Mouse (Mus musculus) midbrain, embryonic 16.5 days (tissue): Measurements from ENCODE around the gene Ctag2. TPM values are rescaled to one million over a fixed set of nuclear protein-coding genes. Genes with fewer than 3 reads are reported as not detected.

ENCODE experiments used
- ATAC-seq: fragments of 200-750 bp; cut with Nextera tagmentation; 2 replicates; pipeline ENCODE4 v1.8.0; 2017; ENCODE audit warnings: moderate TSS enrichment
- H3K27ac ChIP-seq: fragments of 300-500 bp; sonication (generic); 2 replicates; pipeline ENCODE4 v1.5.1; 2014; ENCODE audit warnings: mild to moderate bottlenecking, low read length, mixed read lengths
- H3K27me3 ChIP-seq: fragments of 300-500 bp; sonication (generic); 2 replicates; pipeline ENCODE4 v1.6.1; 2014; ENCODE audit warnings: low read depth, low read length, mixed read lengths; ENCODE audit not compliant: control insufficient read depth, insufficient read depth
- H3K36me3 ChIP-seq: fragments of 300-500 bp; sonication (generic); 2 replicates; pipeline ENCODE4 v1.6.1; 2014; ENCODE audit warnings: mild to moderate bottlenecking, low read length, moderate library complexity, mixed read lengths; ENCODE audit not compliant: control insufficient read depth, insufficient read depth
- H3K4me1 ChIP-seq: fragments of 300-500 bp; sonication (generic); 2 replicates; pipeline ENCODE4 v1.6.1; 2014; ENCODE audit warnings: mild to moderate bottlenecking, low read length, mixed read lengths; ENCODE audit not compliant: control insufficient read depth, insufficient read depth
- H3K4me2 ChIP-seq: fragments of 300-500 bp; sonication (generic); 2 replicates; pipeline ENCODE4 v1.6.1; 2014; ENCODE audit warnings: mild to moderate bottlenecking, low read length, mixed read lengths
- H3K4me3 ChIP-seq: fragments of 300-500 bp; sonication (generic); 2 replicates; pipeline ENCODE4 v1.5.1; 2014; ENCODE audit warnings: low read depth, mild to moderate bottlenecking, low read length, moderate library complexity, mixed read lengths
- H3K9ac ChIP-seq: fragments of 300-500 bp; sonication (generic); 2 replicates; pipeline ENCODE4 v1.6.1; 2014; ENCODE audit warnings: low read depth, low read length, mixed read lengths
- H3K9me3 ChIP-seq: fragments of 300-500 bp; sonication (generic); replicated peaks from 2 replicates; pipeline ENCODE4 v1.6.1; 2014; ENCODE audit warnings: mild to moderate bottlenecking, low read length, mixed read lengths; ENCODE audit not compliant: control insufficient read depth, poor library complexity, severe bottlenecking
- WGBS: fragments of 180-500 bp; shearing (Covaris S2); extraction: QIAGEN DNeasy Blood & Tissue Kit; methylation state at CpG from one replicate; pipeline ENCODE4 v1.1.7; 2014; 5-methylcytosine and 5-hydroxymethylcytosine counted together
- polyA plus RNA-seq: library from polyadenylated mRNA; unstranded; fragments of >200 nt; fragmentation: Nextera tagmentation; extraction: Ambion mirVana; gene quantifications from 2 replicates; pipeline ENCODE4 v1.2.1, GENCODE M21; 2015

The Ctag2 gene
- polyA plus RNA-seq = not detected in 2 replicates

GRCm38 (mm10) chrX:65047344-65047743 is at the start of gene Ctag2:
Gene Ctag2 (plus strand): TSS chrX:65047644.
- Histone ChIP-seq H3K9me3 (no peaks in the 10 kb centered on the region), H3K9ac (no peak within 1 kb of the TSS), H3K27ac (no peak within 1 kb of the TSS), H3K4me3 (no peak within 1 kb of the TSS), H3K4me2 (no peak within 1 kb of the TSS), H3K36me3 (no peaks in the 10 kb centered on the region), H3K4me1 (no peaks in the 10 kb centered on the region), H3K27me3 (no peaks in the 10 kb centered on the region)
- no peak for ATAC-seq
- WGBS = 95% methylated on average over 7 of the region's 7 CpGs
